ENCODE assay signal across 8 mouse cellular contexts in the genomic region with DNA sequence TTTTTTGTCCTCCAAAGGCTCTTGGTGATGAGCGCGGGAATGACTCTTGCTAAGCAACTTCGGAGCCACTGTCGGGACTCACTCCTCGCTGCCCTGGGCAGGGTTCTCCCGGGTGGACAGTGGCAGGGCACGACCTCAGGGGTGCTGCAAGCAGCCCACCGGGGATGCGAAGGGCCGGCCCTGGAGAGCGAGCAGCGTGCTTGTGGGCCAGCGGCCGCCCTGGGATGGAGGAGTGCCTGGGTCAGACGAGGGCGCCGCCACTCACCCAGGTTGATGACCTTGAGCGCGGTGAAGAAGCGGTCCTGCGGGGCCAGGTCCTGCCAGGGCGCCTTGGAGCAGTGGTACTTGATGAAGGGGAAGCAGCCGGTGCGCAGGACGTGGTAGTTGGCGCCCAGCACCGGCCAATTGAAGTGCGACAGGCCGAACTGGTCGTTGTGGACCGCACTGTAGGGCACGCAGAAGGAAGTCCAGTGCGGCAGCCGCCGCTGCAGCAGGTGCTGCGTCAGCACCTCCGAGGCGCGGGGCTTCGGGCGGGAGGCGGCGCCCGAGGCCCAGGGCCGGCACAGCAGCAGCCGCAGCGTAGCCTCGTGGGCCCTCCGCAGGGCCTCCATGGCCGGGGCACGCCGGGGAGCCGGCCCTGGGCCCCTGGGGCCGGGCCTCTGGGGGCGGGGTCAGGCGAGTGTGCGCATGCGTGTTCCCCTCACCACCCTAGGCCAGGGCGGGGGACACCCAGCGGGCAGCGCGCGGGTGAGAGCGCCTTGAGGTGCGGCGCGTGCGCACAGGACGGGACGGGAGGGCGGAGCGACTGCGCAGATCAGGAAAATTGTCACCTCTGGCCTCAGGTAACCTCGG. TPM values are rescaled to one million over a fixed set of nuclear protein-coding genes. Genes with fewer than 3 reads are reported as not detected.
A peak's percentile ranks its signal among the peaks of the same experiment; 100 is the strongest.
DNase-seq lines count a peak whose midpoint lies in the region; ATAC-seq lines count a peak whose summit lies in the region.

A gene (minus strand): TSS at position 636 of the 852 bp plus-strand sequence.

- peak; percentile 96 for ATAC-seq in frontal cortex, adult (ENCODE audit: low TSS enrichment)

- under 1% methylated on average over 74 of the region's 74 CpGs for WGBS in hindbrain, embryonic 10.5 days

- H3K27me3 ChIP-seq in hindbrain, embryonic 10.5 days (ENCODE audit: insufficient read depth, poor library complexity, severe bottlenecking) = no peaks in the 10 kb centered on the region

- peaks cover 23% of the 10 kb centered on the region for H3K4me1 ChIP-seq in hindbrain, embryonic 10.5 days (replicated peaks)

- H3K36me3 ChIP-seq in hindbrain, embryonic 10.5 days = no peaks in the 10 kb centered on the region

- peak within 1 kb of the TSS; percentile 65 for H3K4me3 ChIP-seq in hindbrain, embryonic 10.5 days

- DNase-seq in MEL-GATA-1-ER (ENCODE audit: extremely low read depth, low read depth) = peak; percentile 66
- DNase-seq in cerebellum, adult 8-10 months = peak; percentile 97
- DNase-seq in hindbrain, embryonic 10.5 days (ENCODE audit: low spot score) = peak; percentile 91
- DNase-seq in layer of hippocampus, postnatal 10 days (ENCODE audit: low spot score in 2 of 2) = peak; percentile 93 to 96
- DNase-seq in lung, postnatal 10 days = peak; percentile 96
- DNase-seq in ovary, postnatal 36 days (ENCODE audit: low spot score) = peak; percentile 98
- peak; percentile 98 for DNase-seq in thymus, postnatal 25 days

- peak within 1 kb of the TSS; percentile 91 for H3K27ac ChIP-seq in hindbrain, embryonic 10.5 days

- no peaks in the 10 kb centered on the region for H3K9me3 ChIP-seq in hindbrain, embryonic 10.5 days

RNA-seq across cellular contexts. Expression of the gene that starts here (rescaled TPM):
- polyA plus RNA-seq in hindbrain, embryonic 10.5 days (2016; fragmentation: Nextera tagmentation; extraction: Ambion mirVana) = 42.1 and 44.7 TPM in 2 replicates
- total RNA-seq in layer of hippocampus, postnatal 10 days (2021) = 10 to 100 TPM; 37.2 to 37.5 TPM

Comparison
In these comparisons a context has a peak if more than half of its experiments do, and no peak if none do; other contexts are left out.
1. Peak in every context shown above with its lines: DNase-seq, ATAC-seq, H3K4me3 ChIP-seq and H3K27ac ChIP-seq.